Mouse (Mus musculus): ENCODE results near the gene Trmt1. TPM values are rescaled to one million over a fixed set of nuclear protein-coding genes. Genes with fewer than 3 reads are reported as not detected.

The Trmt1 gene
- polyA plus RNA-seq, 1 experiment from 2014 or later = 66.7 TPM

DNA sequence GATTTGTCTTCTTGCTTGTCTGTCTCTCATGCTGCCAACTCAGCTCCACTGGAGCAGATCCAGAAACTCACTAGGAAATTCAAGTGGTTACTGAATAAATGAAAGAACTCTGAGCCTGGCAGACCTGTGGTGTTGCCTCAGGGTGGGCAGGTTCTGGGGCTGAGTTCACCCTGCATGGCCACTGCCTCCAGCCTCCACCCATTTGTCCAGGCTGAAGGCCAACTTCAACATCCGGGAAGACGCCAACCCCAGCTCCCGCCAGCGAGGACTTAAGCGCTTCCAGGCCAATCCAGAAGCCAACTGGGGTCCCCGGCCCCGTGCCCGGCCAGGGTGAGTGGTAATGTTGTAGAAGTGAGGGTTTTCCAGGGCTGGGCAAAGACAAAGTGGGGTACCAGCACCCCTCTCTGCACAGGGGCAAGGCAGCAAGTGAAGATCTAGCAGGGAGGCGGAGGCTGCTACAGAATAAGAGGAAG, 12.9 kb downstream of the Trmt1 start:
- peak overlapping the region; percentile 60; the same call in 1 of the 2 replicates for H3K27ac ChIP-seq (replicated peaks)
- H3K4me1 ChIP-seq = peaks cover 13% of the 10 kb centered on the region
- 84% methylated on average over 9 of the region's 9 CpGs for WGBS
- H3K4me2 ChIP-seq = no peak overlapping the region
- H3K9ac ChIP-seq (replicated peaks) = no peak overlapping the region
- no peaks in the 10 kb centered on the region for H3K9me3 ChIP-seq (replicated peaks)
- no peak for ATAC-seq (ENCODE audit: low FRiP score)
- no peak overlapping the region for H3K4me3 ChIP-seq (replicated peaks)
- peaks cover 37% of the 10 kb centered on the region for H3K36me3 ChIP-seq
- peaks cover 27% of the 10 kb centered on the region for H3K27me3 ChIP-seq (replicated peaks)

DNA sequence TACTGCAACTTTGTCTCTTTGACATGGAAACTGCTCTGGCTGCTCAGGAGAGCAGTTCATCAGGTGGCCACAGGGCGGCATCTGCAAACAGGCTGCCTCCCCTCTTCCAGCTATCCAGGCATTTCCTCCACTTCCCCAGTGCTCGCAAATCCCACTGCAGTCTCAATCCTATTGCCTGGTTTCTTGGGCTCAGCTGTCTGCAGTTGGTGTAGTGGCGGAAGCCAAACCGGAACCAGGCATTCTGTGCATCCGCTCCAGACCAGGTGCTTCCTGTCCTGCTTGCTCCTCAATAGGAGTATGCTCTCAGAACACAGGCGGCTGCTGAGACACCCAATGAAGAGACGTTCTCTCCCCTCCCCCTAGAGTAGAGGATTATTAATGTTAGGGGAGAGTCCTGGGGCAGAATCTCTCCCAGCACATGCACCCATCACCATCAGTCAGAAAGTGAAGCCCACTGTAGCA, 13.8 kb downstream of the Trmt1 start:
- peaks cover 36% of the 10 kb centered on the region for H3K27me3 ChIP-seq (replicated peaks)
- 58% methylated on average over 7 of the region's 7 CpGs for WGBS
- H3K4me2 ChIP-seq = no peak overlapping the region
- H3K4me3 ChIP-seq (replicated peaks) = no peak overlapping the region
- H3K9me3 ChIP-seq (replicated peaks) = no peaks in the 10 kb centered on the region
- peaks cover 22% of the 10 kb centered on the region for H3K4me1 ChIP-seq
- H3K36me3 ChIP-seq = peaks cover 37% of the 10 kb centered on the region
- peak overlapping the region; percentile 60 for H3K27ac ChIP-seq (replicated peaks)
- no peak for ATAC-seq (ENCODE audit: low FRiP score)
- no peak overlapping the region for H3K9ac ChIP-seq (replicated peaks)

DNA sequence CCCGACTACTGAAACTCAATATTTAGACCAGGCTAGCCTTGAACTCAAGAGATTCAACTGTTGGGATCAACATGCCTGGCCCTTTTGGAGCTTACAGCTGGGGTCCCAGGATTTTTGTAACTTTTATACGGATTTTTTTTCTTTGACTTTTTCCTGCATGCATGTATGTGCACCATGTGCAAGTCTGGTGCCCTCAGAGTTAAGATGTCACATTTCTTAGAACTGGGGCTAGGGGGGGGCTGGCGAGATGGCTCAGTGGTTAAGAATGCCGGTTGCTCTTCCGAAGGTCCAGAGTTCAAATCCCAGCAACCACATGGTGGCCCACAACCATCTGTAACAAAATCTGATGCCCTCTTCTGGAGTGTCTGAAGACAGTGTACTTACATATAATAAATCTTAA, 14.4 kb downstream of the Trmt1 start:
- no peak overlapping the region for H3K4me2 ChIP-seq
- H3K36me3 ChIP-seq = peaks cover 33% of the 10 kb centered on the region
- peak overlapping the region; percentile 45 for H3K27ac ChIP-seq (replicated peaks)
- H3K4me3 ChIP-seq (replicated peaks) = no peak overlapping the region
- no peak for ATAC-seq (ENCODE audit: low FRiP score)
- peaks cover 28% of the 10 kb centered on the region for H3K4me1 ChIP-seq
- H3K9me3 ChIP-seq (replicated peaks) = no peaks in the 10 kb centered on the region
- WGBS = 82% methylated on average over 5 of the region's 5 CpGs
- no peak overlapping the region for H3K9ac ChIP-seq (replicated peaks)
- H3K27me3 ChIP-seq (replicated peaks) = peaks cover 41% of the 10 kb centered on the region

DNA sequence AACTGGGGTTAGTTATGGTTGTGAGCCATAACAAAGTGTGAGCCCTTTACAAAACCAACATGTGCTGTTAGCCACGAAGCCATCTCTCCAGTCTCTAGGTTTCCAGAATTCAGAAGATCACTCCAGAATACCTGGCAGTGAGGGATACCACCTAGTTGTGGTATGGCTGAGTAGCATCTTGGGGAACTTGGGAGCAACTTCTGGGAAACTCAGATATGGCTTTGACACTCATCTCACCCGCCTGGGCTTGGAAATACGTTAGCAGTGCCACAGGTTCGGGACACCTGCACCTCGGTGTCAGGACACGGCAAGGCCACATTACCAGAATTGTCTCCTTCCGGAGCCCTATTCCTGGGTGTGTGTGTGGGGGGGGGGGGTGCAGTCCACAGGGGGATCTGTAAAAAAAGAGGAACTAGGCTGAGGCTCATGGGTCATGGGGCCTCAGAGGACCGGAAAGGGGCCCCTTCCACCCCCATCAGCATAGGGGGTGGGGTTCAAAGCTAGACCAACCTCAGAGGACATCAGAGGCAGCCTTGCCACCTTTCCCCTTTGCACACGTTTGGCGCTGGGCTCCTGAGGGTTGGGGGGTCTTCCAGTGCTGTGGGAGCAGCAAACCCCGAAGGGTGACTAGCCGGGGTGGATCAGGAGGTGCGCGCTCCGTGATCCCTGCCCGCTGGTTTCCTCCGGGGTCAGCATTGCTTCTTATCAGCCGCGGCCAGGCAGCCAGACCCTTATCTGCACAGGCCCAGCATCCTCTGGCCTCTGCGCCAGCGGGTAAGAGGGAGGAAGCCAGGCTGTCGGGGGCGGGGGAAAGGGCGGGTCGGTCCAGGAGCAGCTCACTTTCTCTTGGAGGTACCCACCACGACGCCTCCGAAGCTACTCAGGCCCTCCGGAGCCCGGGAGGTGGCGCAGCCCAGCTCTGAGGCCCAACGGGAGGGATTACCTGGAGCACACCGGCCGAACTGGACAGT, 15.1 kb downstream of the Trmt1 start, which contains the start of gene Lyl1:
Lyl1 (plus strand) TSS at position 517 of the 971 bp plus-strand sequence.
- H3K4me1 ChIP-seq = peaks cover 32% of the 10 kb centered on the region
- H3K4me2 ChIP-seq = peak within 1 kb of the TSS; percentile 19; the same call in 1 of the 2 replicates
- H3K4me3 ChIP-seq (replicated peaks) = no peak within 1 kb of the TSS; the same call in 1 of the 2 replicates
- no peak for ATAC-seq (ENCODE audit: low FRiP score)
- 12% methylated on average over 34 of the region's 34 CpGs for WGBS
- H3K36me3 ChIP-seq = peaks cover 31% of the 10 kb centered on the region
- peak within 1 kb of the TSS; percentile 45 for H3K27ac ChIP-seq (replicated peaks)
- peaks cover 41% of the 10 kb centered on the region for H3K27me3 ChIP-seq (replicated peaks)
- no peak within 1 kb of the TSS; the same call in 1 of the 2 replicates for H3K9ac ChIP-seq (replicated peaks)
- no peaks in the 10 kb centered on the region for H3K9me3 ChIP-seq (replicated peaks)

DNA sequence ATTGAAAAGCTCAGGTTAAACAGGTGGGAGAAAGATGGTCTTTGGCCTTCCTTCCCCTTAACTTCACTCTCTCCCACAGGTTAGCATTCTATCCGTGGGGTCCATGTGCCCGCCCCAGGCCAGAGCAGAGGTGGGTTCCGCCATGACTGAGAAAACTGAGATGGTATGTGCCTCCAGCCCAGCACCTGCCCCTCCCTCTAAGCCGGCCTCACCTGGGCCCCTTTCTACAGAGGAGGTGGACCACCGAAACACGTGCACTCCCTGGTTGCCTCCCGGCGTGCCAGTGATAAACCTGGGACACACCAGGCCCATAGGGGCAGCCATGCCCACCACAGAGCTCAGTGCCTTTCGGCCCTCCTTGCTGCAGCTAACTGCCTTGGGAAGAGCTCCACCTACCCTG, 16.5 kb downstream of the Trmt1 start:
- H3K4me1 ChIP-seq = peaks cover 45% of the 10 kb centered on the region
- H3K9ac ChIP-seq (replicated peaks) = no peak overlapping the region
- H3K27ac ChIP-seq (replicated peaks) = no peak overlapping the region
- 78% methylated on average over 9 of the region's 9 CpGs for WGBS
- H3K4me2 ChIP-seq = peak overlapping the region; percentile 19; the same call in 1 of the 2 replicates
- peaks cover 50% of the 10 kb centered on the region for H3K27me3 ChIP-seq (replicated peaks)
- peaks cover 21% of the 10 kb centered on the region for H3K36me3 ChIP-seq
- no peaks in the 10 kb centered on the region for H3K9me3 ChIP-seq (replicated peaks)
- no peak overlapping the region; the same call in 1 of the 2 replicates for H3K4me3 ChIP-seq (replicated peaks)
- no peak for ATAC-seq (ENCODE audit: low FRiP score)

DNA sequence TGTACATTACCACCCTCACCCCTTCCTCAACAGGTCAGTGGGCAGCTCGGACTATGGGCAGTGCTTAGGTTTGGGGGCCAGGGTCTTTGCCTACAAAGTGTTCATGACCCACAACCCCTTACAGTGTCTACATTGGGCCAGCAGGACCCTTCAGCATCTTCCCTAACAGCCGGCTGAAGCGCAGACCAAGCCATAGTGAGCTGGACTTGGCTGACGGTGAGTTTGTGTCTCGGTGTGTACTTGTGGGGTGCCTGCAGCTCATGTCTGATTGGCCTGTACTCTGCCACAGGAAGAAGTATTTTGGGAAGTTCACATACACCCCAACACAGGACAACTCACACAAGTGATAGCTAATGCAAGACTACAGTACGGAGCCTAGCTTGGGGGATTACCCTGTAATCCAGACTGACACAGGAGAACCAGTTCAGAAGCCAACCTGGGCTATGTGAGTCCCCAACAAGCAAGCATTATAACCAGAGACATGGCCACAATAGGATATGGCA, 16.9 kb downstream of the Trmt1 start:
- Histone ChIP-seq H3K36me3 (peaks cover 18% of the 10 kb centered on the region), H3K9ac (replicated peaks) (no peak overlapping the region), H3K4me1 (peaks cover 49% of the 10 kb centered on the region), H3K9me3 (replicated peaks) (no peaks in the 10 kb centered on the region), H3K4me3 (replicated peaks) (no peak overlapping the region), H3K4me2 (peak overlapping the region; percentile 19; the same call in 1 of the 2 replicates), H3K27ac (replicated peaks) (no peak overlapping the region; the same call in 1 of the 2 replicates), H3K27me3 (replicated peaks) (peaks cover 52% of the 10 kb centered on the region)
- WGBS = 86% methylated on average over 6 of the region's 6 CpGs
- no peak for ATAC-seq (ENCODE audit: low FRiP score)

DNA sequence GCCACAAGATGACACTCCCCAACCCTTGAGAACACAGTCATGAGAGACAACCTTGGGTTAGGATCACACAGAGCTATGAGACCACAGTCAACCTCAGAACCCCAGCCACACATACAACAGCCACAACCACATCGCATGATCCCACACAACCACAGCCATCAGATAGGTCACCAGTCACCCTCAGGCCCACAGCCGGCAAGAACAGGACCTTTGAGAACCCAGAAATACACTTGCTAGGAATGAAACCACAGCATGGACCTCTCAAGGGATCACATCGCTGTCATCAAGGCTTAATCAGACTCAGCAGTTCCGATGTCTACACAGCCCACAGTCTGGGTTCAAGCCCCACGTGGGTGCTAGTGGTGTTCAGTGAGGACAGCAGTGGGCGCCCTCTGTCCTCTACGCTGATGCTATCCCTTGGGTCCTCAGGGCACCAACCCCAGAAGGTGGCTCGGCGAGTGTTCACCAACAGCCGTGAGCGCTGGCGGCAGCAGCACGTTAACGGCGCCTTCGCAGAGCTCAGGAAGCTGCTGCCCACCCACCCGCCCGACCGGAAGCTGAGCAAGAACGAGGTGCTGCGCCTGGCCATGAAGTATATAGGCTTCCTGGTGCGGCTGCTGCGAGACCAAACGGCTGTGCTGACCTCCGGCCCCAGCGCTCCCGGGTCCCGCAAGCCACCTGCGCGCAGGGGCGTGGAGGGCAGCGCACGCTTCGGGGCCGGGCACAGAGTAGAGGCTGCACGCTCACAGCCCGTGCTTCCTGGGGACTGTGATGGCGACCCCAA, 17.6 kb downstream of the Trmt1 start:
- Histone ChIP-seq H3K9ac (replicated peaks) (no peak overlapping the region), H3K27ac (replicated peaks) (peak overlapping the region; percentile 72; the same call in 1 of the 2 replicates), H3K4me2 (peak overlapping the region; percentile 48), H3K4me3 (replicated peaks) (no peak overlapping the region), H3K4me1 (peaks cover 54% of the 10 kb centered on the region), H3K27me3 (replicated peaks) (peaks cover 53% of the 10 kb centered on the region), H3K36me3 (peaks cover 12% of the 10 kb centered on the region), H3K9me3 (replicated peaks) (no peaks in the 10 kb centered on the region)
- WGBS = 12% methylated on average over 38 of the region's 38 CpGs
- ATAC-seq (ENCODE audit: low FRiP score) = no peak

DNA sequence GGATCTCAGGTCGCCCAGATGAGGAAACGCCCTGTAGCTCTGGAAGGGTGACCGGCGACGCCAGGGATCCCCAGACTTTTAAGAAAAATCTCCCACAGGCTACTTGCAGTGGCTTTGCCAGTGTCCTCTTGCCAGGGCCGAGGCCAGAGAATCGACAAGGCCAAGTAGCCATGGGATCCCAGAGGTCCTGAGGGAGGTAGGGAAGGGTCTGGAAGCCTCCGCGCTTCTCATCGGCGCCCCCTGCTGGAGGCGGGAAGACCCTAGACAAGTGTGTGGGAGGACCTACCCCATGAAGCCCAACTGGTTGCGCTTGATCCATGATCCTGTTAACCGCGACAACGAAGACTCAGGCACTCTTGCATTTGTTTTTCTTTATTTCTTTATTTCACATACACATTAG, 18.2 kb downstream of the Trmt1 start:
- H3K4me1 ChIP-seq = peaks cover 61% of the 10 kb centered on the region
- H3K27ac ChIP-seq (replicated peaks) = peak overlapping the region; percentile 72
- 4% methylated on average over 16 of the region's 16 CpGs for WGBS
- no peak for ATAC-seq (ENCODE audit: low FRiP score)
- H3K36me3 ChIP-seq = peaks cover 6% of the 10 kb centered on the region
- no peaks in the 10 kb centered on the region for H3K9me3 ChIP-seq (replicated peaks)
- peak overlapping the region; percentile 48 for H3K4me2 ChIP-seq
- H3K4me3 ChIP-seq (replicated peaks) = no peak overlapping the region
- H3K27me3 ChIP-seq (replicated peaks) = peaks cover 57% of the 10 kb centered on the region
- no peak overlapping the region for H3K9ac ChIP-seq (replicated peaks)

DNA sequence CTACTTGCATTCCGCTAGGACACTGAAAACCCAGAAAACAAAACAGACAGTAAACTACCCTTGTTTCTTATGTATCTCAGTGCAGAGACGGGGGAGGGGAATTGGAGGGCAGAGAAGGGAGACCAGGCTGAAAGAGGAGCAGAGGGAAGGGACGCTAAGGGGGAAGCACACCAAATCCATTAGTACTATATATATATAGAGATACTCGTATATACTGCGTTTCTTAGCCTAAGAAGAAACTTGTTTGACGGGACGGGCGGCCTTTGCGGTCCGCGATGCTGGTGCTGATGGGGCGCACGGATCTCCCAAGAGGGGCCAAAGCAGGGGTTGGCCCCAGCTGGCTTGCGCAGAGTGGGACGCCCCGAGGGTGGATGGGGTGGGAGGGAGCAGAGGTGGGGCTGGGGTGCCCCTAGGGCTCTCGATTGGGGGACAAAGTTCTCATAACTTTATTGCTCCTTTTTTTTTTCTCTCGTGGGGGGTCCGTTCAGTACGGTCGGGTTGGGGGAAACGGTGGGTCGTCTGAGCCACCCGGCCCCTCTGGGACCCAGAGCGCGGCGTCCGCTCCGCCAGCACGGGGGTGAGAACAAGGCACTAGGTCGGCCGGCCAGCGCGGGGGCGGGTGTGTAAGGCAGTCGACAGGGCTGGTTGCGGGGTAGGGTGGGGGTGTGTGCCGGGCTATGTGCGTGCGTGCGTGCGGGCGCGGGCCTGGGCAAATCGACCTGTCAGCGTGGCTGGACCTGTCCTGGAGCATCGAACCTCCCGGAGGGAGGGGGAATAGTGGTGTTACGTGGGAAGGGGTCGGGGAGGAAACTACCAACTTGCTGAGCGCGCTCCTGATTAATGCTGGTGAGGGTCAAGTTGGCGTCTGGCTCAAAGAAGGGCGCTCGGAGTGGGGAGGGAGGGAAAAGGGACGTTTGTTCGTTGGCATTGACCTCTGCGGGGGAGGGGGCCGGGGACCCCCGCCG, 19.0 kb downstream of the Trmt1 start:
- H3K27me3 ChIP-seq (replicated peaks) = peaks cover 57% of the 10 kb centered on the region
- H3K27ac ChIP-seq (replicated peaks) = peak overlapping the region; percentile 72
- WGBS = 2% methylated on average over 53 of the region's 61 CpGs
- peak overlapping the region; percentile 48 for H3K4me2 ChIP-seq
- H3K4me1 ChIP-seq = peaks cover 62% of the 10 kb centered on the region
- H3K36me3 ChIP-seq = no peaks in the 10 kb centered on the region; the same call in 1 of the 2 replicates
- H3K4me3 ChIP-seq (replicated peaks) = peak overlapping the region; percentile 15; the same call in 1 of the 2 replicates
- ATAC-seq (ENCODE audit: low FRiP score) = no peak
- no peak overlapping the region for H3K9ac ChIP-seq (replicated peaks)
- no peaks in the 10 kb centered on the region for H3K9me3 ChIP-seq (replicated peaks)

DNA sequence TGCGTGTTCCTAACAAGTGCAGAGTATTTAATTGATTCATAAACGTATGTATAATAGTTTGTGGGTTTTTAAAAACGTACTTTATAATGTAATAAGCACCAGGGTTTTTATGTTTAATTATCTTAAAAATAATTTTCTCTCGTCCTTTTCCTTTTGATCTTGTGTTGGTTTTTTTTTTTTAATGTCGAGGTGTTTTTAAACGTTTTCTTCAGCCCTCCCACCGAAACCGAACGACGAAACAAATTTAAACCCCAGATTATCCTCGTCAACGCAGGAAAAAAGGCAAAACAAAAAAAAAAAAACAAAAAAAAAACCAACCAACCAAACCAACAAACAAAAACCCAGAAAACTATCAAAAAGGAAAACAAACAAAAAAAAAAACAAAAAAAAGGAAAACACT, 19.9 kb downstream of the Trmt1 start:
- H3K9me3 ChIP-seq (replicated peaks) = no peaks in the 10 kb centered on the region
- peaks cover 61% of the 10 kb centered on the region for H3K4me1 ChIP-seq
- peak overlapping the region; percentile 15; the same call in 1 of the 2 replicates for H3K4me3 ChIP-seq (replicated peaks)
- no peak overlapping the region for H3K9ac ChIP-seq (replicated peaks)
- peak overlapping the region; percentile 48 for H3K4me2 ChIP-seq
- WGBS = 5% methylated on average over 12 of the region's 12 CpGs
- H3K27me3 ChIP-seq (replicated peaks) = peaks cover 57% of the 10 kb centered on the region
- H3K27ac ChIP-seq (replicated peaks) = peak overlapping the region; percentile 72; the same call in 1 of the 2 replicates
- ATAC-seq (ENCODE audit: low FRiP score) = no peak
- H3K36me3 ChIP-seq = no peaks in the 10 kb centered on the region

Data from neural tube, embryonic 15.5 days (tissue).